Mouse (Mus musculus): Measurements from ENCODE around the gene Spink2. TPM values are rescaled to one million over a fixed set of nuclear protein-coding genes. Genes with fewer than 3 reads are reported as not detected.
"Not testable (repeated sequence)": the region's sequence is repeated elsewhere in the genome, so short reads cannot be mapped to it uniquely, and the experiment has no call there.

The Spink2 gene
- polyA plus RNA-seq, 1 experiment from 2014 or later: 0.72 TPM

DNA sequence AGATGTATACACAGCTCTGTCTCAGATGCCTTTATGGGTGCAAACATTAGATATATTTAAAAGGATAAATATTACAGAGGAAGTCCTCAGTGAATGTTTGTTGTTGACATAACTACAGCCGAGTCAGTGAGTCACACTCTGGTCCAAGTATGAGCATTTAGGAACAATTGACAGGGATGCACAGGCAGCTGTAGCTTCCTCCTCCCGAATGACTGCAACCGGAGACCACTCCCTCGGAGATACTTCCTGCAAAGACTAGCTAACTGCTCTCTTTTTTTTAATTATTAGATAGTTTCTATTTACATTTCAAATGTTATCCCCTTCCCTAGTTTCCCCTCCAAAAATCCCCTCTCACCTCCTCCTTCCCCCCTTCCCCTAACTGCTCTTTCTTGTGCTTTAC, 18.0 kb downstream of the Spink2 start:
- Histone ChIP-seq H3K27ac (no peak overlapping the region), H3K9ac (no peak overlapping the region), H3K36me3 (no peaks in the 10 kb centered on the region), H3K4me2 (no peak overlapping the region), H3K4me3 (no peak overlapping the region), H3K27me3 (no peaks in the 10 kb centered on the region), H3K9me3 (peaks cover 3% of the 10 kb centered on the region; the same call in 1 of the 2 replicates), H3K4me1 (no peaks in the 10 kb centered on the region)
- no peak for ATAC-seq (ENCODE audit: insufficient number of reproducible peaks, insufficient read depth, low FRiP score, low TSS enrichment, low read depth)
- 65% methylated on average over 4 of the region's 4 CpGs for WGBS

DNA sequence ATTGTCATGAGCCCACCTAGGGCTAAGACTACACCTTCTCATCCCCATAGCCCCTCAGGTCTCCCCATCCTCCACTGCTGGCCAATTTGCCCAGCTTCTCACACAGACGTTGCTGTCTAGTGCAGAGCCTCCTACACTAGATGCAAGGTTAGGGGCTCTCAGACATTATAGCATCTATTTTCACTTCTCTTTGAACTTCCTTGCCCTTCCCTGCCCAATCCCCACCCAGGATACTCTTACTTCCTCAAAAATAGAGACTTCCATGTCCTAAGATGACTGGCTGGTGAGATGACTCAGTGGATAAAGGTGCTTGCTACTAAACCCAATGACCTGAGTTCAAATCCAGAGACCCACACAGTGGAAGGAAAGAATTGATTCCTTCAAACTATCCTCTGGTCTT, 19.6 kb downstream of the Spink2 start:
- no peaks in the 10 kb centered on the region for H3K36me3 ChIP-seq
- no peaks in the 10 kb centered on the region for H3K4me1 ChIP-seq
- H3K9ac ChIP-seq: no peak overlapping the region
- H3K27me3 ChIP-seq: no peaks in the 10 kb centered on the region
- no peak overlapping the region for H3K4me3 ChIP-seq
- H3K4me2 ChIP-seq: no peak overlapping the region
- WGBS: 71% methylated on average over 1 of the region's 1 CpGs
- no peak overlapping the region for H3K27ac ChIP-seq
- ATAC-seq (ENCODE audit: insufficient number of reproducible peaks, insufficient read depth, low FRiP score, low TSS enrichment, low read depth): no peak
- H3K9me3 ChIP-seq: peaks cover 3% of the 10 kb centered on the region; the same call in 1 of the 2 replicates

- WGBS: 76% methylated on average over 4 of the region's 4 CpGs
- no peak overlapping the region for H3K27ac ChIP-seq
- H3K4me2 ChIP-seq: no peak overlapping the region
- H3K27me3 ChIP-seq: no peaks in the 10 kb centered on the region
- no peak overlapping the region for H3K9ac ChIP-seq
- H3K4me3 ChIP-seq: no peak overlapping the region
- H3K36me3 ChIP-seq: no peaks in the 10 kb centered on the region
- no peaks in the 10 kb centered on the region for H3K4me1 ChIP-seq
- no peak for ATAC-seq (ENCODE audit: insufficient number of reproducible peaks, insufficient read depth, low FRiP score, low TSS enrichment, low read depth)
- peaks cover 3% of the 10 kb centered on the region; the same call in 1 of the 2 replicates for H3K9me3 ChIP-seq
Observed at GRCm38 (mm10) chr5:77191106-77191505, 20.2 kb downstream of the Spink2 start.

GRCm38 (mm10) chr5:77188738-77189137, 22.5 kb downstream of the Spink2 start:
- Histone ChIP-seq H3K27ac (no peak overlapping the region), H3K27me3 (no peaks in the 10 kb centered on the region), H3K4me2 (no peak overlapping the region), H3K36me3 (no peaks in the 10 kb centered on the region), H3K9me3 (peaks cover 3% of the 10 kb centered on the region; the same call in 1 of the 2 replicates), H3K4me3 (no peak overlapping the region), H3K9ac (no peak overlapping the region), H3K4me1 (no peaks in the 10 kb centered on the region)
- ATAC-seq (ENCODE audit: insufficient number of reproducible peaks, insufficient read depth, low FRiP score, low TSS enrichment, low read depth): no peak
- 48% methylated on average over 3 of the region's 3 CpGs for WGBS

DNA sequence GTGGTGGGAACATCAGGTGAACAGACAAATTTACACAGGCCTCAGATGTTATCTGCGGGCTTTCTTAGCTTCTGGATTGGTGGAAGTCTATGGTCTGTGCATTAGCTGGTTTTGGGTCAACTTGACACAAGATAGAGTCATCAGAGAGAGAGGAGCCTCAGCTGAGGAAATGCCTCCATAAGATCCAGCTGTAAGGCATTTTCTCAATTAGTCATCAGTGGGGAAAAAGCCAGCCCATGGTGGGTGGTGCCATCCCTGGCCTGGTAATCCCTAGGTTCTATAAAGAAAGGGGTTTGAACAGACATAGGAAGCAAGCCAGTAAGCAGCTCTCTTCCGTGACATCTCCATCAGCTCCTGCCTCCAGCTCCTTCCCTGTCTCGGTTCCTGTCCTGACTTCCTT, 25.9 kb downstream of the Spink2 start:
- Histone ChIP-seq H3K27ac (no peak overlapping the region), H3K27me3 (no peaks in the 10 kb centered on the region), H3K4me3 (no peak overlapping the region), H3K4me2 (no peak overlapping the region), H3K9ac (no peak overlapping the region), H3K9me3 (peaks cover 3% of the 10 kb centered on the region; the same call in 1 of the 2 replicates), H3K4me1 (no peaks in the 10 kb centered on the region), H3K36me3 (no peaks in the 10 kb centered on the region)
- WGBS: 82% methylated on average over 3 of the region's 3 CpGs
- ATAC-seq (ENCODE audit: insufficient number of reproducible peaks, insufficient read depth, low FRiP score, low TSS enrichment, low read depth): no peak

GRCm38 (mm10) chr5:77183876-77184275, 27.4 kb downstream of the Spink2 start:
- not testable (repeated sequence) for ATAC-seq (ENCODE audit: insufficient number of reproducible peaks, insufficient read depth, low FRiP score, low TSS enrichment, low read depth); H3K4me3 ChIP-seq; H3K9me3 ChIP-seq; H3K36me3 ChIP-seq; H3K27me3 ChIP-seq; H3K4me2 ChIP-seq; H3K27ac ChIP-seq; H3K9ac ChIP-seq; H3K4me1 ChIP-seq
- 72% methylated on average over 5 of the region's 5 CpGs for WGBS

- ATAC-seq (ENCODE audit: insufficient number of reproducible peaks, insufficient read depth, low FRiP score, low TSS enrichment, low read depth): no peak
- WGBS: 64% methylated on average over 1 of the region's 1 CpGs
- H3K4me1 ChIP-seq: peaks cover 2% of the 10 kb centered on the region; the same call in 1 of the 2 replicates
- no peaks in the 10 kb centered on the region for H3K27me3 ChIP-seq
- H3K9me3 ChIP-seq: no peaks in the 10 kb centered on the region
- no peak overlapping the region for H3K4me3 ChIP-seq
- H3K36me3 ChIP-seq: no peaks in the 10 kb centered on the region
- no peak overlapping the region for H3K27ac ChIP-seq
- no peak overlapping the region for H3K4me2 ChIP-seq
- no peak overlapping the region for H3K9ac ChIP-seq
Observed at GRCm38 (mm10) chr5:77183338-77183737, 27.9 kb downstream of the Spink2 start.

GRCm38 (mm10) chr5:77181508-77181907, 29.8 kb downstream of the Spink2 start:
- no peaks in the 10 kb centered on the region for H3K9me3 ChIP-seq
- 81% methylated on average over 7 of the region's 7 CpGs for WGBS
- H3K4me3 ChIP-seq: no peak overlapping the region
- ATAC-seq (ENCODE audit: insufficient number of reproducible peaks, insufficient read depth, low FRiP score, low TSS enrichment, low read depth): no peak
- H3K36me3 ChIP-seq: no peaks in the 10 kb centered on the region
- no peak overlapping the region for H3K4me2 ChIP-seq
- H3K9ac ChIP-seq: no peak overlapping the region
- no peaks in the 10 kb centered on the region for H3K27me3 ChIP-seq
- peaks cover 11% of the 10 kb centered on the region; the same call in 1 of the 2 replicates for H3K4me1 ChIP-seq
- no peak overlapping the region for H3K27ac ChIP-seq

- no peaks in the 10 kb centered on the region for H3K36me3 ChIP-seq
- no peaks in the 10 kb centered on the region for H3K9me3 ChIP-seq
- H3K27me3 ChIP-seq: no peaks in the 10 kb centered on the region
- no peak overlapping the region for H3K27ac ChIP-seq
- H3K4me2 ChIP-seq: no peak overlapping the region
- 93% methylated on average over 1 of the region's 1 CpGs for WGBS
- no peak overlapping the region for H3K4me3 ChIP-seq
- no peak overlapping the region for H3K9ac ChIP-seq
- peaks cover 11% of the 10 kb centered on the region; the same call in 1 of the 2 replicates for H3K4me1 ChIP-seq
- no peak for ATAC-seq (ENCODE audit: insufficient number of reproducible peaks, insufficient read depth, low FRiP score, low TSS enrichment, low read depth)
Observed at GRCm38 (mm10) chr5:77178976-77179375, 32.3 kb downstream of the Spink2 start.

DNA sequence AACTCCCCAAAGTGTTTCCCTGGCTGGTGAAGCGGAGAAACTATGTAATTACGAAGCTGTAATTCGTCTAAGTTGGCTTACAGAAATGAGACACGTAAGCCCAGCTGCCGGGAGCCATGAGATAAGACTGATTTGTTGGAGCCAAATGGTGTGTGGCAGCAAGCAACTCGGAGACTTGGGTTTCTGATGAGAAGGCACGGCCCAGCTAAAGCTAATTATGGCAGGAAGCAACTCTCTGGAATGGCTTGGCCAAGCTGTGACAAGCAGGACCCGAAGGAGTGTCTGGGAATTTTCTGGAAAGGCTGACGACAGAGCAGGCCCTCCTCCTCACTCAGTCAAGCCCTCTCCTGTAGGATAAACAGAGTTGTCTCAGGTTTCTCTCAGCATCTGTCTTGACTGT, 33.3 kb downstream of the Spink2 start:
- Histone ChIP-seq H3K9me3 (no peaks in the 10 kb centered on the region), H3K27me3 (no peaks in the 10 kb centered on the region), H3K36me3 (no peaks in the 10 kb centered on the region), H3K4me1 (peaks cover 11% of the 10 kb centered on the region; the same call in 1 of the 2 replicates), H3K4me2 (no peak overlapping the region), H3K4me3 (no peak overlapping the region), H3K9ac (no peak overlapping the region), H3K27ac (peak overlapping the region; percentile 13; the same call in 1 of the 2 replicates)
- 34% methylated on average over 9 of the region's 9 CpGs for WGBS
- ATAC-seq (ENCODE audit: insufficient number of reproducible peaks, insufficient read depth, low FRiP score, low TSS enrichment, low read depth): no peak

- 67% methylated on average over 4 of the region's 4 CpGs for WGBS
- Histone ChIP-seq H3K27ac (no peak overlapping the region), H3K27me3 (no peaks in the 10 kb centered on the region), H3K9ac (no peak overlapping the region), H3K36me3 (no peaks in the 10 kb centered on the region), H3K4me2 (no peak overlapping the region), H3K4me1 (peaks cover 11% of the 10 kb centered on the region; the same call in 1 of the 2 replicates), H3K9me3 (no peaks in the 10 kb centered on the region), H3K4me3 (no peak overlapping the region)
- ATAC-seq (ENCODE audit: insufficient number of reproducible peaks, insufficient read depth, low FRiP score, low TSS enrichment, low read depth): no peak
Observed at GRCm38 (mm10) chr5:77174779-77175178, 36.5 kb downstream of the Spink2 start.

DNA sequence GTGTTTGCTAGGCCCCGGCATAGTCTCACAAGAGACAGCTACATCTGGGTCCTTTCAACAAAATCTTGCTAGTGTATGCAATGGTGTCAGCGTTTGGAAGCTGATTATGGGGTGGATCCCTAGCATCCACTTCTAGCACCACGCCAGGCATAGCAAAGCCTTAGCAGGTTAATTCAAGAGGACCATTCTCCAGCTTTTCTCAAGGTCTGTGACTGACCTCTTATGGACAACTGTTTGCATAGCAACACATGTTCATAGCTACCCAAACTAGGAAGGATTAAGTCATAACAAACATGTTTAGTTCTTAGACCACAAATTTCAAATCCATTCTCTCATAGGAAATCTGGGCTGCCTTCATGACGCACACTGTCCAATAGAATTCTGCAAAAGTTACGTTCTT, 40.7 kb downstream of the Spink2 start:
- no peaks in the 10 kb centered on the region for H3K36me3 ChIP-seq
- no peak overlapping the region for H3K27ac ChIP-seq
- no peaks in the 10 kb centered on the region for H3K4me1 ChIP-seq
- H3K4me2 ChIP-seq: no peak overlapping the region
- ATAC-seq (ENCODE audit: insufficient number of reproducible peaks, insufficient read depth, low FRiP score, low TSS enrichment, low read depth): no peak
- no peaks in the 10 kb centered on the region for H3K27me3 ChIP-seq
- 61% methylated on average over 5 of the region's 5 CpGs for WGBS
- H3K4me3 ChIP-seq: no peak overlapping the region
- H3K9ac ChIP-seq: no peak overlapping the region
- no peaks in the 10 kb centered on the region for H3K9me3 ChIP-seq

Data from embryonic facial prominence, embryonic 13.5 days (tissue).